Mouse (Mus musculus): ENCODE data around the gene Prdm1. TPM values are rescaled to one million over a fixed set of nuclear protein-coding genes. Genes with fewer than 3 reads are reported as not detected.

The Prdm1 gene
- polyA plus RNA-seq, 1 experiment from 2014 or later: 6.4 TPM

- Histone ChIP-seq H3K9ac (no peak overlapping the region), H3K27me3 (replicated peaks) (peaks cover 45% of the 10 kb centered on the region), H3K36me3 (no peaks in the 10 kb centered on the region), H3K4me3 (replicated peaks) (no peak overlapping the region), H3K4me1 (0 out of 2 replicates have a peak, but pooled peaks cover 6% of the 10 kb centered on the region), H3K27ac (no peak overlapping the region), H3K4me2 (no peak overlapping the region), H3K9me3 (no peaks in the 10 kb centered on the region)
- no peak for ATAC-seq (ENCODE audit: insufficient read depth, low FRiP score, low read depth)
- 68% methylated on average over 5 of the region's 5 CpGs for WGBS
These were observed 63.7 kb downstream of the Prdm1 start for GRCm38 (mm10) chr10:44464563-44464962.

GRCm38 (mm10) chr10:44463856-44464255, 64.4 kb downstream of the Prdm1 start:
- H3K27ac ChIP-seq: no peak overlapping the region
- H3K27me3 ChIP-seq (replicated peaks): peaks cover 39% of the 10 kb centered on the region
- H3K4me2 ChIP-seq: no peak overlapping the region
- ATAC-seq (ENCODE audit: insufficient read depth, low FRiP score, low read depth): no peak
- H3K4me3 ChIP-seq (replicated peaks): no peak overlapping the region
- WGBS: 71% methylated on average over 4 of the region's 4 CpGs
- H3K36me3 ChIP-seq: no peaks in the 10 kb centered on the region
- peaks cover 7% of the 10 kb centered on the region; the same call in 1 of the 2 replicates for H3K4me1 ChIP-seq
- H3K9ac ChIP-seq: no peak overlapping the region
- no peaks in the 10 kb centered on the region for H3K9me3 ChIP-seq

DNA sequence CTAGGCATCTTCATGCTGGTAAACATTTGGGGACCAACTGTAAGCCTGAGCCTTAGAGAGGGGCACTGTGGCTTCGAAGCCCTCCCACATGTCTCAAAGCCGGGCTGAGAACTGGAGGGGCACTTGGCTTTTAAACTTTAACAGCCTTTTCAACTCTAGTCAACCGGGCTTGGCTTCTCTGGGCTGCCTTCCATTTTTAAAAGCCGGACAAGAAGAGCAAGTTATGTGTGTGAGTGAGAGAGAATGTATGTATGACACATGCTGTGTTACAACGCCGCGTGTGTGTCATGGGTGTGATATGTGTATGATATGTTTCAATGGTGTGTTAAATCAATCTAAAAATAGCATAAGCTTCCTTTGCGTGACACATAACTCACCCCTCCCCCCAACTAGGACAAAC, 66.0 kb downstream of the Prdm1 start:
- Histone ChIP-seq H3K36me3 (no peaks in the 10 kb centered on the region), H3K9ac (no peak overlapping the region), H3K27me3 (replicated peaks) (peaks cover 34% of the 10 kb centered on the region), H3K9me3 (no peaks in the 10 kb centered on the region), H3K4me3 (replicated peaks) (no peak overlapping the region), H3K27ac (no peak overlapping the region), H3K4me1 (peaks cover 18% of the 10 kb centered on the region), H3K4me2 (no peak overlapping the region)
- no peak for ATAC-seq (ENCODE audit: insufficient read depth, low FRiP score, low read depth)
- 83% methylated on average over 8 of the region's 8 CpGs for WGBS

- no peaks in the 10 kb centered on the region for H3K9me3 ChIP-seq
- H3K9ac ChIP-seq: no peak overlapping the region
- H3K27ac ChIP-seq: no peak overlapping the region
- H3K27me3 ChIP-seq (replicated peaks): peaks cover 36% of the 10 kb centered on the region
- 88% methylated on average over 6 of the region's 6 CpGs for WGBS
- no peak for ATAC-seq (ENCODE audit: insufficient read depth, low FRiP score, low read depth)
- no peak overlapping the region for H3K4me3 ChIP-seq (replicated peaks)
- peaks cover 22% of the 10 kb centered on the region for H3K4me1 ChIP-seq
- H3K4me2 ChIP-seq: no peak overlapping the region
- no peaks in the 10 kb centered on the region for H3K36me3 ChIP-seq
These were observed 67.2 kb downstream of the Prdm1 start for GRCm38 (mm10) chr10:44461063-44461462.

DNA sequence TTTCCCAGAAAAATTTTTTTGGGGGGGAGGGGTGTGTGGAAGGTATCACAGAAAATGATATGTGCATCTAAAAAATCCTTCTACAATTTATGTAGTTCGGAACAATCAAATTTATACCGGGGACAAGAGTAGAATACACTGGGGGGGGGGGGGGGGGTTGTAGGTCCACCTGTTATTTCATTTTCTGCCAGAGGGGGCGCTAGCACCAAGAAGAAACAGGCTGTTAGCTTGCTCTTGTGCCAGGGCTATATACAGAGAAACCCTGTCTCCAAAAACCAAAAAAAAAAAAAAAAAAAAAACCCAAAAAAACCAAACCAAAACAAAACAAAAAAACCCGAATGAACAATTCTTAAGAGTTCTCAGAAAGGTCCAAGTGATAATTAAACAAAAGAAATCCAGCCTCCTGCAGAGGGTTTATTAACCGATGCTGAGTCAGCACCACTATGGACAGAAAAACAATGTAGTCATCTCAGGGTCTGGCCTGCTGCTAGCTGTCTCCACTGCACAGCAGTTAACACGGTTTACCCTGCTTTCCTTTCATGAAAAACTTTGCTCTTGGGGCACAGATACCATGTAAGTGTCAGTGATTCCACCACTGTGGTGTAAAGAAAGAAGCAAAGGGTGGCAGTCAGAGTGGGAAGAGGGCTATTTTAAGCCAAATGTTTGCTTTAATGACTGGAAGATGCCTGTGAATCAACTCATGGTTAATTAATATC, 68.0 kb downstream of the Prdm1 start:
- Histone ChIP-seq H3K9me3 (no peaks in the 10 kb centered on the region), H3K27ac (no peak overlapping the region), H3K4me3 (replicated peaks) (no peak overlapping the region), H3K9ac (no peak overlapping the region), H3K4me2 (peak overlapping the region; percentile 98; the same call in 1 of the 2 replicates), H3K27me3 (replicated peaks) (peaks cover 40% of the 10 kb centered on the region), H3K4me1 (peaks cover 17% of the 10 kb centered on the region), H3K36me3 (no peaks in the 10 kb centered on the region)
- no peak for ATAC-seq (ENCODE audit: insufficient read depth, low FRiP score, low read depth)
- WGBS: 22% methylated on average over 6 of the region's 6 CpGs

- H3K9ac ChIP-seq: no peak overlapping the region
- H3K27ac ChIP-seq: peak overlapping the region; percentile 51; the same call in 1 of the 2 replicates
- peak overlapping the region; percentile 55; the same call in 1 of the 2 replicates for H3K4me3 ChIP-seq (replicated peaks)
These were observed 68.8 kb downstream of the Prdm1 start for GRCm38 (mm10) chr10:44459321-44460000.

DNA sequence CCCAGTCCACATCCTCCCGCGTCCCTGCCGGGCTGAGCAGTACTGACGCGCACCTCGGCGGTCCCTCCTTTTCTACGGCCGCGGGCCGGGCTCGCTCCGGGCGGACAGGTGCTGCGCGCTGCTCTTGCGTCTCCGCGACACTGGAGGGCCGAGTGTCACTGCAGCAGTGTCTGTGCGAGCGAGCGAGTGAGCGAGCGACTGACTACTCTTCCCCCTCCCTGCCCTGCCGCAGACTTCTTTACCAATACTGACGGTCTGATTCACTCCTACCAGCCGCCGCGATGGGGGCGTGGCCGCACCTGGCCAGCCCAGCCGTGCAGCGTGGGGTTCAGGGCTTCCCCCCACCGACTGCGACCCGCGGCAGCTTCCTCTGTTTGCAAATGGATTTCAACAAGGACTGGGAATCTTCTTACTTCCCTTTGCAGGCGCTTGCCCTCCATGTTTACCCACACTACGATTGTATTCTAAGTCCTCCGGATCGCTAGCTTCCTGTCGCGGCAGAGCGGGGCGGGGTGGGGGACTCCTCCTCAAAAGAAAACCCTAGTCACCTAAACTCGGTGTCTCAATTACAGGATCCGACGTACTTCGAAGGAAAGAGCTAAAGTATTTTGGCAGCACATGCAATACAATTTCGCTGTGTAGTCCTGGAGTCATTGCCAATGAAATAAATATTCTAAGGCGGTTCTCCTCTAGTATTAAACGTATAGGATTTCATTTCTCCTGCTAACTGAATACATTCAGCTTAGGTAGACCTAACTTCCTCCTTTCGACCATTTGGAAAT, 69.6 kb downstream of the Prdm1 start:
- ATAC-seq (ENCODE audit: insufficient read depth, low FRiP score, low read depth): peak; percentile 83
- H3K4me2 ChIP-seq: peak overlapping the region; percentile 98
- H3K9ac ChIP-seq: peak overlapping the region; percentile 22; the same call in 1 of the 2 replicates
- H3K27ac ChIP-seq: peak overlapping the region; percentile 51
- H3K4me1 ChIP-seq: peaks cover 16% of the 10 kb centered on the region
- no peaks in the 10 kb centered on the region for H3K9me3 ChIP-seq
- peaks cover 26% of the 10 kb centered on the region for H3K27me3 ChIP-seq (replicated peaks)
- no peaks in the 10 kb centered on the region for H3K36me3 ChIP-seq
- WGBS: under 1% methylated on average over 54 of the region's 54 CpGs
- peak overlapping the region; percentile 55 for H3K4me3 ChIP-seq (replicated peaks)

More at GRCm38 (mm10) chr10:44459321-44460000, 68.8 kb downstream of the Prdm1 start:
- Histone ChIP-seq H3K9me3 (no peaks in the 10 kb centered on the region), H3K36me3 (no peaks in the 10 kb centered on the region), H3K4me1 (peaks cover 16% of the 10 kb centered on the region), H3K27me3 (replicated peaks) (peaks cover 33% of the 10 kb centered on the region), H3K4me2 (peak overlapping the region; percentile 98)
- no peak for ATAC-seq (ENCODE audit: insufficient read depth, low FRiP score, low read depth)
- 8% methylated on average over 11 of the region's 11 CpGs for WGBS

- Histone ChIP-seq H3K4me2 (peak overlapping the region; percentile 98), H3K27ac (peak overlapping the region; percentile 51; the same call in 1 of the 2 replicates), H3K4me1 (peaks cover 16% of the 10 kb centered on the region), H3K36me3 (no peaks in the 10 kb centered on the region), H3K27me3 (replicated peaks) (peaks cover 21% of the 10 kb centered on the region; the same call in 1 of the 2 replicates), H3K4me3 (replicated peaks) (peak overlapping the region; percentile 55), H3K9ac (peak overlapping the region; percentile 25; the same call in 1 of the 2 replicates), H3K9me3 (no peaks in the 10 kb centered on the region)
- ATAC-seq (ENCODE audit: insufficient read depth, low FRiP score, low read depth): no peak
- WGBS: under 1% methylated on average over 25 of the region's 25 CpGs
These were observed 70.3 kb downstream of the Prdm1 start for GRCm38 (mm10) chr10:44457791-44458533.

- no peak for ATAC-seq (ENCODE audit: insufficient read depth, low FRiP score, low read depth)
- Histone ChIP-seq H3K27me3 (replicated peaks) (peaks cover 18% of the 10 kb centered on the region; the same call in 1 of the 2 replicates), H3K9ac (no peak overlapping the region), H3K4me2 (peak overlapping the region; percentile 98), H3K36me3 (no peaks in the 10 kb centered on the region), H3K4me3 (replicated peaks) (peak overlapping the region; percentile 55), H3K9me3 (no peaks in the 10 kb centered on the region), H3K4me1 (peaks cover 16% of the 10 kb centered on the region), H3K27ac (no peak overlapping the region)
- WGBS: 4% methylated on average over 31 of the region's 31 CpGs
These were observed 71.3 kb downstream of the Prdm1 start for GRCm38 (mm10) chr10:44456757-44457595.

DNA sequence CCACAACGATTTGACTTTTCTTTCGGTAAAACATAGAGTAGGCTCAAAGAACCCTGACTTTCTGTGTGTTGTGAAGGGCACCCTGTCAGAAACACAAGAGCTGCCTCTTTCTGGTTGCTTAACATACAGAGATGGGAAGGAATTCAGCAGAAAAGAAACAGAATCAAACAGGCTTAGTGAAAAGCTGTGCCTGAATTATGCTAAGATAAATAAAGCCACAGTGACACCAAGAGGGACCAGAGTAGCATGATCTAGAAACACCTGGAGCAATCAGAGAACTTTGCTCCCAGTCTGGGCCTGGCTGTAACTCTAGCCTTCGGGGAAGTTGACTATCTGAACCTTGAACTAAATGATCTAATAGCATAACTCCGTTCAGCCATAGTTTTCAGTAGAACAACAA, 73.5 kb downstream of the Prdm1 start:
- ATAC-seq (ENCODE audit: insufficient read depth, low FRiP score, low read depth): 0 out of 2 replicates have a peak, but pooled peaks have one; percentile 42
- 47% methylated on average over 4 of the region's 4 CpGs for WGBS
- no peaks in the 10 kb centered on the region for H3K9me3 ChIP-seq
- H3K4me2 ChIP-seq: no peak overlapping the region
- H3K36me3 ChIP-seq: no peaks in the 10 kb centered on the region
- H3K9ac ChIP-seq: no peak overlapping the region
- H3K27me3 ChIP-seq (replicated peaks): peaks cover 18% of the 10 kb centered on the region; the same call in 1 of the 2 replicates
- H3K27ac ChIP-seq: no peak overlapping the region
- peaks cover 16% of the 10 kb centered on the region for H3K4me1 ChIP-seq
- H3K4me3 ChIP-seq (replicated peaks): no peak overlapping the region
